Mouse (Mus musculus) bone marrow, adult 2 months (tissue): Measurements from ENCODE around the gene Pnpla5. TPM values are rescaled to one million over a fixed set of nuclear protein-coding genes. Genes with fewer than 3 reads are reported as not detected.
"Not testable (repeated sequence)": the region's sequence is repeated elsewhere in the genome, so short reads cannot be mapped to it uniquely, and the experiment has no call there.

Experiments used
- H3K27ac ChIP-seq: fragments of 200-500 bp; 2 replicates; pipeline ENCODE4 v1.5.1; 2012; ENCODE audit warnings: low read depth, mild to moderate bottlenecking, control low read depth, inconsistent platforms, low read length; ENCODE audit not compliant: control insufficient read depth, poor library complexity, insufficient read depth
- H3K4me1 ChIP-seq: fragments of 200-500 bp; 2 replicates; pipeline ENCODE4 v1.6.1; 2011; ENCODE audit warnings: low read length; ENCODE audit not compliant: control insufficient read depth, insufficient read depth
- H3K4me3 ChIP-seq: fragments of 200-500 bp; replicated peaks from 2 replicates; pipeline ENCODE3; 2011; ENCODE audit warnings: mild to moderate bottlenecking, low read depth, low read length, control low read depth; ENCODE audit not compliant: control insufficient read depth
- CTCF ChIP-seq: fragments of 200-500 bp; IDR thresholded peaks from 2 replicates; pipeline ENCODE4 v1.5.1; 2011; ENCODE audit warnings: low read length, control low read depth; ENCODE audit not compliant: control insufficient read depth, insufficient read depth
- POLR2A ChIP-seq: fragments of 200-500 bp; IDR thresholded peaks from 2 replicates; pipeline ENCODE4 v1.6.1; 2011; ENCODE audit warnings: low read depth, mild to moderate bottlenecking, control low read depth, low read length, borderline replicate concordance; ENCODE audit not compliant: control insufficient read depth
- WGBS: fragments of 180-500 bp; shearing (Covaris S2); methylation state at CpG from one replicate; pipeline ENCODE4 v1.1.7; 2018; 5-methylcytosine and 5-hydroxymethylcytosine counted together
- polyA plus RNA-seq: library from polyadenylated mRNA; stranded (reverse); fragments of >200 nt; gene quantifications from 2 replicates; pipeline ENCODE4 v1.2.4, GENCODE M21; 2011; ENCODE audit warnings: low replicate concordance; ENCODE audit not compliant: missing spikeins, insufficient read depth, insufficient read length

The Pnpla5 gene
- polyA plus RNA-seq, result not detected in 2 replicates

GRCm38 (mm10) chr15:84123075-84123474 is at the start of gene Pnpla5:
TSS of gene Pnpla5 (minus strand) at chr15:84123175.
- 80% methylated on average over 8 of the region's 8 CpGs for WGBS
- Histone ChIP-seq H3K4me1 (no peaks in the 10 kb centered on the region; the same call in 1 of the 2 replicates), H3K4me3 (no peak within 1 kb of the TSS), H3K27ac (no peak within 1 kb of the TSS)
- TF ChIP-seq CTCF (no peak), POLR2A (no peak)

DNA sequence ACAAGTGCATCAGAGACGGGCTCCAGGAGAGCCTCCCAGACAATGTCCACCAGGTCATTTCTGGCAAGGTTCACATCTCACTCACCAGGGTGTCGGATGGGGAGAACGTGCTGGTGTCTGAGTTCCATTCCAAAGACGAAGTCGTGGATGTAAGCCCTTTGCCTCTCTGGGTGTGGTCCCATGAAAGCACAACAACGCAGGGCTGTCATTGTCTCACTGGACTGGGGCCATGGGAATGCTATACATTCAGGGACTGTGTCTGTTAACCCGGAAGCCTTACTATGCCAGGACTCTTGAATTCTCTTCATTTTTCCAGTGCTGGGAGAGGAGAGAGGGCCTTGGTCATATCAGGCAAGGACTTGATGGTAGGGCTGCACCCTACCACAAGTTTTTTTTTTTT is 48.2 kb upstream of the Pnpla5 start:
- H3K4me1 ChIP-seq, result no peaks in the 10 kb centered on the region
- WGBS, result 84% methylated on average over 7 of the region's 7 CpGs
- TF ChIP-seq CTCF (no peak), POLR2A (no peak)
- H3K4me3 ChIP-seq, result no peak overlapping the region
- H3K27ac ChIP-seq, result no peak overlapping the region

DNA sequence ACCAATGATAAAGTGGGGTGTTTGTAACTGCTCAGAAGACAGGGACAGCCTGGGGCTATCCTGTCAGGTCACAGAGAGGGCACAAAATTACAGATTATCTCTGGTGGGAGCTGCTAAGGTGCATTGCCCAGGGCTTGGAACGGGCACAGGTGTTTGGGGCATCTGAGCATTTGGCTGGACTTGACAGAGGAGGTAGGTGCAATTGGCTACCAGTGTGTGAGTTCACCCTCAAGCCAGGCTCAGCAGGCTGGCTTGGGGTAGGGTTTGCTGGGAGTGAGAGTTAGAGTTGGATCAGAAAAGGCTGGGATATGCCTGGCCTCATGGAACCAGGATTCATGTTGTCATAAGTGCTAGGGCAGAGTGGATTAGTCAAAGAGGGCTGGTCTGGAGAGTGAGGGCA is 46.5 kb upstream of the Pnpla5 start:
- WGBS, result 61% methylated on average over 1 of the region's 1 CpGs
- no peak for TF ChIP-seq POLR2A
- no peak for TF ChIP-seq CTCF
- Histone ChIP-seq H3K4me1 (no peaks in the 10 kb centered on the region), H3K27ac (no peak overlapping the region), H3K4me3 (no peak overlapping the region)

DNA sequence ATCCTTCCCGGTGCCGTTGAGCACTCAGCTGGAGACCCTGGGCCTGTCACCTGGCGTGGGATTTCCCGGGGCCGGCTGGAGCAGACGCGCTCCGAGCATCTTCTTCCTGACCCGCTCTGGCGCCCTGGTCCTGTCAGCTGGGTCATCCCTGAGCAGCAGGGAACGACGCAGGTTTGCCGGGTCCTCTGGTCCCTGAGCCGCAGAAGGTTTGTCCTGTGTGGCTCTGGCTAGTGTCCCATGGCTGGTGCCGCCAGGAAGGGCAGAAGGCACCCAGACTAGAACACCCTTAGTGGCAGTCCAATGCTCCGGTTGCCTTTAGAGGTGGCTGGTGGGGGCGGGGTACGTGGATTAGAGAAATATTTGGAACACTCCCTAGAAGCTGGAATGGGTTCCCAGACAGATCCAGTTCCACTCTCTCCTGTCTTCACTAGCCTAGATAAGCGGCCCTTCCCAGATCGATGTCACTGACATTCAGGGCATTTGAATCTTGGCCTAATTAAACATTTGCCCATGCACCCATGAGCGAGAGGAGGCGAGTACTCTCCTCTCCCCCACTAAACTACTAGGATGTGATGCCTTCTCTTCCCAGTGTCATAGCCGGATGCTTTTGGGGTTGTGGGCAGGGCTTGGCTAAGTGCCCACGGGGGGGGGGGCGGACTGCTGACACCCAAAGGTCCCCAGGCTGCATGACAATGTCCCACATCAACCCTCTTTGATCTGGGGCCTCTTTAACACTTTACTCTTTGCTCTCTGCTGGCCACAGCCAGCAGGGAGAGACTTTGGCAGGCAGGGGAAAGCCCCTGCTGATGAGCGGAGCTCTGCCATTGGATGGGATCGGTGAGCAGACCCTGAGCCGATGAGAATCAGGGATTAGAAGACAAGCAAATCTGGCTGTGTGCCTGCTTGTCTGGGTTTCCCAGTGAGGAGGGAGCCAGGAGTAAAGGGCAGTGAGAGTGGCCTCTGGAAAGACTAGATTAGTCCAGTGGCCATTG is 45.5 kb upstream of the Pnpla5 start:
- Histone ChIP-seq H3K27ac (no peak overlapping the region; the same call in 1 of the 2 replicates), H3K4me1 (no peaks in the 10 kb centered on the region), H3K4me3 (no peak overlapping the region)
- TF ChIP-seq CTCF, result no peak
- TF ChIP-seq POLR2A, result no peak
- WGBS, result 9% methylated on average over 28 of the region's 28 CpGs

GRCm38 (mm10) chr15:84167600-84167999 is 44.6 kb upstream of the Pnpla5 start, which contains the start of gene Pnpla3:
TSS of gene Pnpla3 (plus strand) at chr15:84167837.
- Histone ChIP-seq H3K4me3 (no peak within 1 kb of the TSS), H3K27ac (no peak within 1 kb of the TSS; the same call in 1 of the 2 replicates), H3K4me1 (no peaks in the 10 kb centered on the region)
- under 1% methylated on average over 28 of the region's 28 CpGs for WGBS
- peak; percentile 41; the same call in 1 of the 2 replicates for TF ChIP-seq POLR2A
- TF ChIP-seq CTCF, result no peak

GRCm38 (mm10) chr15:84166818-84167217 is 43.8 kb upstream of the Pnpla5 start:
- Histone ChIP-seq H3K27ac (no peak overlapping the region), H3K4me1 (no peaks in the 10 kb centered on the region), H3K4me3 (no peak overlapping the region)
- WGBS, result 64% methylated on average over 6 of the region's 6 CpGs
- TF ChIP-seq CTCF (no peak), POLR2A (no peak)

DNA sequence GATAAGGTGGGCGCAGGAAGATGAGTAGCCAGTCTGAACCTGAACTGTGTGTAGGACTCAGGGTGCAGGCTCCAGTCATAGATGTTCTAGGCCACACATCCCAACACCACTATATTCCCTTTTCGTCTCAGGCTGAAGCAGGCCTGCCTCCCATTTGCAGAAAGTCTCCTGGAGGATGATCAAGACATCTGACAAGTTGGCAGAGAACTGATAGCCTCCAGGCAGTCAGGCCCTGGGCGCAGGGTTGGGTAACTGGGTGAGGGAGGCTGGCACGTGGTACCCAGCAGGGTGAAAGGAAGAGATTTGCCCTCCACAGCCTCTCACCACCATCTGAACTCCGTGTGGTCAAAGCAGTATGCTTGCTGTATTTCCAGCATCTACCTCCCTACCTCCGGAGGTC is 38.9 kb upstream of the Pnpla5 start:
- Histone ChIP-seq H3K4me3 (no peak overlapping the region), H3K4me1 (no peaks in the 10 kb centered on the region), H3K27ac (no peak overlapping the region)
- 69% methylated on average over 6 of the region's 6 CpGs for WGBS
- no peak for TF ChIP-seq POLR2A
- no peak for TF ChIP-seq CTCF

DNA sequence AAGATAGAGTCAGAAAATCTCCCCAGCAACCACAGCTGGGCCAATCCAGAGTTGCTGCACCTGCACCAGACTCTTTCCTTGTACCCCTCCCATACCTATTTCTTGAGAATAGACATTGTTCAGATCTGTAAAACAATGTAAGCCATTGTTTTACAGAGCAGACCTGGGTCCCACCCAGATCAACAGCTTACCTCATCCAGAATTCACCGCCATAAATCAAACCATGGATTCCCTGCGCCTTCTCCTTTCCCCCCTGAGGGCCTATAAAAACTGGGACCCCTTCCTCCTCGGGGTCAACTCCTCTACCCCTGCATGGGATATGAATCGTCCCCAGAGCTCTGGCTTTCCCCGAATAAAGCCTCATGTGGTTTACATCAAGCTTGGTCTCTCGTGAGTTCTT is 34.6 kb upstream of the Pnpla5 start:
- H3K4me3 ChIP-seq, H3K4me1 ChIP-seq, H3K27ac ChIP-seq: not testable (repeated sequence)
- 84% methylated on average over 6 of the region's 6 CpGs for WGBS
